Mouse (Mus musculus) adrenal gland, postnatal 14 days (tissue): Measurements from ENCODE around the gene Nprl2. TPM values are rescaled to one million over a fixed set of nuclear protein-coding genes. Genes with fewer than 3 reads are reported as not detected.
A peak's percentile ranks its signal among the peaks of the same experiment; 100 is the strongest.

Experiments
- DNase-seq: peaks from one replicate; pipeline ENCODE4 v3.0.0; 2021; ENCODE audit warnings: mixed read lengths
- total RNA-seq: library from RNA; stranded (reverse); gene quantifications from 2 replicates; pipeline ENCODE4 v1.2.3, GENCODE M21; 2021

The Nprl2 gene
- total RNA-seq, 1 experiment from 2014 or later: 21.5 TPM

DNA sequence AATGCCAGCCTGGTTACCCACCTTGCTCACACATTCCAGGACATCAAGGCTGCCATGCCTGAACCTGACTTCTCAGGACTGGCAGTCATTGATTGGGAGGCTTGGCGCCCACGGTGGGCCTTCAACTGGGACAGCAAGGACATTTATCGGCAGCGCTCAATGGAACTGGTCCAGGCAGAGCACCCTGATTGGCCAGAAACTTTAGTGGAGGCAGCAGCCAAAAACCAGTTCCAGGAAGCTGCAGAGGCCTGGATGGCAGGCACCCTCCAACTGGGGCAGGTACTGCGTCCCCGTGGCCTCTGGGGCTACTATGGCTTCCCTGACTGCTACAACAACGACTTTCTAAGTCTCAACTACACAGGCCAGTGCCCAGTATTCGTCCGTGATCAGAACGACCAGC is 35.8 kb downstream of the Nprl2 start:
- peak; percentile 39 for DNase-seq

GRCm38 (mm10) chr9:107578587-107578986 is 36.6 kb downstream of the Nprl2 start, which contains the start of gene Naa80:
Gene Naa80 (plus strand): TSS chr9:107578887.
- DNase-seq: no peak

DNA sequence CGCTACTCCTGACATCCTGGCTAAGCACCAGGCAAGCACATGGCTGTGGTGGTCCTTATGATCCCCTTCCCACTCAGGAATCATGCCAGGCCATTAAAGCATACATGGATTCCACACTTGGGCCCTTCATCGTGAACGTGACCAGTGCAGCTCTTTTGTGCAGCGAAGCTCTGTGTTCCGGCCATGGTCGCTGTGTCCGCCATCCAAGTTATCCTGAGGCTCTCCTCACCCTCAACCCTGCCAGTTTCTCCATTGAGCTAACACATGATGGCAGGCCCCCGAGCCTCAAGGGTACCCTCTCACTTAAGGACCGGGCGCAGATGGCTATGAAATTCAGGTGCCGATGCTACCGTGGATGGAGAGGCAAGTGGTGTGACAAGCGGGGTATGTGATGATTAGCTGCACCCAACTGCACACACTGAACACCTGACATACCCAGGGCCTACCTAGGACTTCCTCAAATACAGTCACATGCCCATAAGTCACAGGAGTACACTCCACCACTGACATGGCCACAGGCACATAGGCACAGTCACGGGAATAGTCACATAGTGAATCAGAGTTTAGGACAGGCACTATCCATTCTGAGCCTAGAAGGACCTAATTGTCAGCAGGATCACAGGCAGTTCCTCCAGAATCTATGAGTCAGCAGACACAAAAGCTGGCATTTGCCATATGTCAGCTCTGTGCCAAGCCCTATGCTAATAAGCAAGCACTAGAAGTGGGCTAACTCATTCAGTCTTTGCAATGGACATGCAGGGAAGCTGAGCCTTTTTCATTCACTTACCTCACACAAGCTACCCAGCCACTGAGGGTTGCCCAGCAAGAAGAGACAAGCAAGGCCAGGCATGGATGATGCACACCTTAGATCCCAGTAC is 37.2 kb downstream of the Nprl2 start:
- DNase-seq: no peak

GRCm38 (mm10) chr9:107580501-107581317 is 38.7 kb downstream of the Nprl2 start, which contains the start of gene Hyal3:
Gene Hyal3 (plus strand): TSS chr9:107580818.
- peak; percentile 95 for DNase-seq

GRCm38 (mm10) chr9:107581584-107581983 is 39.6 kb downstream of the Nprl2 start:
- no peak for DNase-seq

- no peak for DNase-seq
Observed at GRCm38 (mm10) chr9:107582509-107583062, 40.6 kb downstream of the Nprl2 start.

DNA sequence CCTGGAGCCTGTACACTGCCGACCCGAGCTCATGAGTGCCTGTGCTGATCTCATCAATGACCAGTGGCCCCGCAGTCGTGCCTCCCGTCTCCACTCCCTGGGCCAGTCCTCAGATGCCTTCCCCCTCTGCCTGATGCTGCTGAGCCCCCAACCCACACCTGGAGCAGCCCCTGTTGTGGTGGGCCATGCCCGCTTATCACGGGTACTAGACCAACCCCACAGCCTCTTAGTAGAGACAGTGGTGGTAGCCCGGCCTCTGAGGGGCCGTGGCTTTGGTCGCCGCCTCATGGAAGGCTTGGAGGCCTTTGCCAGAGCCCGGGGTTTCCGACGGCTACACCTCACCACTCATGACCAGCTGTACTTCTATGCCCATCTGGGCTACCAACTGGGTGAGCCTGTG is 41.1 kb downstream of the Nprl2 start:
- DNase-seq: no peak

DNA sequence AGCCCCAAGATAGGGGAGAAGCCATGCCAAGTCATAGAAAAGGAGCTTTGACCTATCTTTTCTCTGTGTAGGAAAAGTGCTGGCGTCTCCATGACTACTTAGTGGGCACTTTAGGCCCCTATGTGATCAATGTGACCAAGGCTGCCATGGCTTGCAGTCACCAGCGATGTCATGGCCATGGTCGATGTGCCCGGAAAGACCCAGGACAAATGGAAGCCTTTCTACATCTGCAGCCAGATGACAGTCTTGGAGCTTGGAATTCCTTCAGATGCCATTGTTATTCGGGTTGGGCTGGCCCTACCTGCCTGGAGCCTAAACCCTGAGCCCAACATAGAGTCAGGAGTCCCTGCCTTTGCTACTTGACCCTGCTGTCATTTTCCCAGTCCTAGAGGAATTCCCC is 44.5 kb downstream of the Nprl2 start:
- no peak for DNase-seq

DNA sequence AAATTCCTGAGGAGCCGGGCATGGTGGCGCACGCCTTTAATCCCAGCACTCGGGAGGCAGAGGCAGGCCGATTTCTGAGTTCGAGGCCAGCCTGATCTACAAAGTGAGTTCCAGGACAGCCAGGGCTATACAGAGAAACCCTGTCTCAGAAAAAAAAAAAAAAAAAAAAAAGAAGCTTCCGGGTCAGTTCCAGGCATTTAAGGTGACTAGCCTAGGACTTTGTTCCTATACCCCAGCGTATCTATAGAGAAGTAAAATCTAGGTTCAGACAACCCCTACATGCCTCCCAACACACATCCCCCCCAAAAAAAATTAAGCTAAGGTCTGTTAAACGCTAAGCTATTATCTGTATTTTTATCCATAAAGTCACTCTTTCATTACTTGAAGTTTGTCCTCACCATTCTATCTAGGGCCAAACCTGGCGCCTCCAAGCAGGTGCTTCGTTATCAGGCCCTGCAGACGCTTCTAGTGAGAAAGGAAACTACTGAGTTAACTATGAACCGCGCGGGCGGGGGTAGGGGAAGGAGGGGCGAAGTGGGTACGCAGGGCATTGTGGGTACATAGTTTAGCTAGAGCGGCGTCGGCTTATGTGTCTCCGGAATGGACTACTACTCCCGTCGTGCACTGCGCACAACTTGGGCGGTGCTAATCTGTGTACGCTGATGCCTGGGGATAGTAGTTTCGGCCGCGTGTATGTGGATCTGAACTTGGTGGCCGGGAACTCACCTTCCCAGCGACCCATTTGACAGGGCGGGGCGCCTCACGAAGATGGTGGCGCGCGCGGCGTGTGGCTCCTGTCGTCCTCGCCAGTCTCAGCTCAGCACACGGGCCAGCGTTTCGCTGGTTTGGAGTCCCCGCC is 45.2 kb downstream of the Nprl2 start, which contains the start of gene Ifrd2:
Gene Ifrd2 (plus strand): TSS at position 669 of the 859 bp plus-strand sequence.
- DNase-seq: peak; percentile 98

- DNase-seq: peak; percentile 81
Observed at GRCm38 (mm10) chr9:107587833-107588639, 46.0 kb downstream of the Nprl2 start.

DNA sequence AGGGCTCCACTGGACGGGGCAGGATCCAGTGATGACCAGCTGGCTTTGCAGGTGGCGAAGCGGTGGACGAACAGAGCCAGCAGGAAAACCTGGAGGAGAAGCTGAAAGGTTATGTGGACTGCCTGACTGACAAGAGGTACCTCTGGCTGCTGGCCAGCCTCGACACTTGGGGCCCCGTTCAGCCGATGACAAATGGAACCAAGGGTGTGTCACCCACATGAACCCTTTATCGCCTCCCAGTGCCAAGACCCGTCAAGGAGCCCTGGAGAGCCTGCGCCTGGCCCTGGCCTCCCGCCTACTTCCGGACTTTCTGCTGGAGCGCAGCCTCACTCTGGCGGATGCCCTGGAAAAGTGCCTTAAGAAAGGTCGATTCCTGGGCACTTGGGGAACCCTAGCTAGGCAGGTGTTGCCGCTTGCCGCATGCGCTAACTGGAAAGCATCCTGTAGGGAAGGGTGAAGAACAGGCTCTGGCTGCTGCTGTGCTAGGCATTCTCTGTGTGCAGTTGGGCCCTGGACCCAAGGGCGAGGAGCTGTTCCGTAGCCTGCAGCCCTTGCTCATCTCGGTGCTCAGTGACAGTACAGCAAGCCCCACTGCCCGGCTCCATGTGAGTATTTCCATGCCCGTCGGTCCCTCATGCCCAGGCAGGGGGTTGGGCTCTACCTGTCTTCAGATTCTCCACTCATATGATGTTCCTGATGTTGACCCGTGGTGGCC is 48.2 kb downstream of the Nprl2 start:
- DNase-seq: no peak

DNA sequence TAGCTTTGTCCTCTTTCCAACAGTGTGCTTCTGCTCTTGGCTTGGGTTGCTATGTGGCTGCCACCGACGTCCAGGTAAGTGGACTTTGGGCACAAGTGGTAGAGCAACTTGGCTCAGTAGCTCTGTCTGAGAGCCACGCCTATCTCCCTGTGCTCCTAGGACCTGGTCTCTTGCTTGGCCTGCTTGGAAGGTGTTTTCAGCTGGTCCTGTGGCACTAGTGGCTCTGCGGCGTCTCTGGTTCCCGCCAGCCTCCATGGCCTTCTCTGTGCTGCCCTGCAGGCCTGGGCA is 48.7 kb downstream of the Nprl2 start:
- no peak for DNase-seq

DNA sequence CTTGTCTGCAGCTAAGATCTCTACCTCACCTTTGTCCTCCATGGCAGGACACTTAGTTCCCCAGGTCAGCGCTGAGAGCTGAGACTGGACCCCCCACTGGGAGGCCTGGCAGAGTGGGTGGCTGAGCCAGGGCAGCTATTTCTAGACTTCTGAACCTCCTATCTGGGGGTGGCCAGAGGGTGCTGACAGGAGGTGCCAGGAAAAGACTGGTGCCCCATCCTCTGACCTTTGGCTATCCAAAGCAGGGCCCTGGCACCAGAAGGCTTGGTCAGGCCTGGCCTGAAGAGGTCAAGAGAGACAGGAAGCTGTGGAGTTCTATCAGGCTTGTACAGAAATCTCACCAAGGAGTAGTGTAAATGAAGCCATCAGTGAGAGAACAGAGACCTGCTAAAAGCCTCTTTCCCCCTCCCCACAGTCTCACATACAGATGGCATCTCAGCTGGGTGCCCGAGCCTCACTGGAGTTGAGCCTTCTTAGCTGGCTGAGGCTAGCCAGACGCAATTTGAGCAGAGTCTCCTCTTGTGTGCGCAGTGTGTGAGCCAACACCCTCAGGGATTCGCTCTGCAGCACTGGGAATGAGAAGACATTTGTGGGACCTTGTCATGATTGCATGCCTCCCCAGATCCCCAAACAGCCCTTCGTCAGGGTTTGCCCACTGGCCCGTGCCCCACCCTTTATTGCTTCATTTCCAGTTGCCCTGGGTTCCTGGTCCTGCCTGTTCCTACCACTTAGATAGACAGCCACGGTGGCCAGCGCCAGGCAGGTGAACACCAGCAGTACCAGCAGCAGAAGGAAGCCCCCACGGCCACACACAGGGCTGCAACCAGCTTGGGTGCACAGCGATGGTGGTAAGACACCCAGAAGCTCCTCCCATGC is 51.3 kb downstream of the Nprl2 start:
- DNase-seq: no peak

- DNase-seq: no peak
Observed at GRCm38 (mm10) chr9:107594281-107595062, 52.4 kb downstream of the Nprl2 start.
